Mouse (Mus musculus) neural tube, embryonic 10.5 days (tissue): ENCODE results near the gene Ptma.
"Not testable (repeated sequence)": the region's sequence is repeated elsewhere in the genome, so short reads cannot be mapped to it uniquely, and the experiment has no call there.

ENCODE experiments used
- DNase-seq: peaks from one replicate; pipeline ENCODE4 v3.0.0-alpha.2; 2017; ENCODE audit warnings: low spot score; ENCODE audit errors: extremely low spot score

The Ptma gene

DNA sequence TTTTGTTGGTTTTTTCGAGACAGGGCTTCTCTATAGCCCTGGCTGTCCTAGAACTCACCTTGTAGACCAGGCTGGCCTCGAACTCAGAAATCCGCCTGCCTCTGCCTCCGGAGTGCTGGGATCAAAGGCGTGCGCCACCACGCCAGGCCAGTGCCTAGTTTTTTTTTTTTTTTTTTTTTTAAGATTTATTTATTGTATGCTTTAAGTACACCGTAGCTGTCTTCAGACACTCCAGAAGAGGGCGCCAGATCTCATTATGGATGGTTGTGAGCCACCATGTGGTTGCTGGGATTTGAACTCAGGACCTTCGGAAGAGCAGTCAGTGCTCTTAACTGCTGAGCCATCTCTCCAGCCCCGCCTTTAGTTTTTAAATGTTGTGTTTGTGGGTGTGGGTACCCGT is 13.1 kb downstream of the Ptma start:
- not testable (repeated sequence) for DNase-seq

- no peak for DNase-seq
Measured at GRCm38 (mm10) chr1:86542584-86542983, 16.1 kb downstream of the Ptma start.

DNA sequence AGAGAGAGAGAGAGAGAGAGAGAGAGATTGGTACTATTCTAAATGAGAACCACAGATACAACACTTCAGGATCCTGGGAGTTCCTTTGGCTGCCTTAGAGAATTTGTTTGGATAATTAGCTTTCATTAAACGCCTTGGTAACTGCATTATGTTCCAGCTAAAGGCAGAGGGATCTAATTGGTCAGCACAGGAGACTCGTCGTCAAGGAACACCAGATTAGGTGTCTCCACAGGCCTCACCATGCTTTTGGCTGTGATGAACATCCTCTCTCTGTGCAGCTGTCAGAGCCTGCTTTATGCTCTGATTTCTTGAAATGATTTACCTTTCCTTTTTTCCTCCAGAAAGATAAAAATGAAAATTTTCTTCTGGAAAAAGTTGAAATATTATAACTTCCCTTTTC is 20.3 kb downstream of the Ptma start:
- no peak for DNase-seq

GRCm38 (mm10) chr1:86551299-86551698 is 24.8 kb downstream of the Ptma start:
- DNase-seq = no peak

- DNase-seq = no peak
Measured at GRCm38 (mm10) chr1:86551877-86552276, 25.4 kb downstream of the Ptma start.

DNA sequence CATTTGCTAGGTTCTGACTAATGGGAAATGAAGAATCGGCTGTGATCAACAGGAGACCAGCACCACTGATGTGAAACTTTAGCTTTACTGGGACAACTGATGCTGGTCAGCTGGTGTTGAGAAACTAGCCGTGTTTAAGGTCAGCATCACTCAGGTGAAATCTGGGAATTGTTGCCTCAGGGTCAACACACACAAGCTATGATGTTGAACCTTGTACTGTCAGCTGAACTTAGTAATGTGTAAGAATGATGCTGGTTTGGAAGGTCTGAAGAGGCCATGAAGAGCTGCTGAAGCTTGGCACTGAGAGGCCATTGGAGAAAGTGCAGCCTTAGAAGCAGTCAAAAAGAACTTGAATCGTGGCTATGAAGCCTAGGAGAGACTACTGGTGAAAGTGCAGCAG is 29.1 kb downstream of the Ptma start:
- no peak for DNase-seq

- DNase-seq = no peak
Measured at GRCm38 (mm10) chr1:86557872-86558271, 31.3 kb downstream of the Ptma start.

- DNase-seq = no peak
Measured at GRCm38 (mm10) chr1:86559232-86559631, 32.7 kb downstream of the Ptma start.

DNA sequence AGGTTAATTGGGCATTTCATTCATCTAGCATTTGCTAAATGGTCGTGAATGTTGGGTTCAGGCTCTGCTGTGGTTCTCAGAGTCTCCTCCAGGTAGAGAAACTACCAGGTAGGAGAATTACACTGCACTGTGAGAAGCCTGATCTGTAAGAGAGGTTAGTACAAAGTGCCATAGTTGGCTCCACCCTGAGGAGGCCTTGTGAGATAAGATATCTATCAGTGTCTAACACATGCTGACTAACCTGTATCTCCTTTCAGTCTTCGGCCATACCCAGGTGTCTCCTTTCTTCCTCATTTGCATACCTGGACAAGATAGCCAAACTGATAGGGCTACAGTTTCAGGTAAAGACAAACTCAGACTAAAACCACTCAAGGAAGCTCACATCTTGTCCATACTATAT is 36.1 kb downstream of the Ptma start:
- DNase-seq = no peak

DNA sequence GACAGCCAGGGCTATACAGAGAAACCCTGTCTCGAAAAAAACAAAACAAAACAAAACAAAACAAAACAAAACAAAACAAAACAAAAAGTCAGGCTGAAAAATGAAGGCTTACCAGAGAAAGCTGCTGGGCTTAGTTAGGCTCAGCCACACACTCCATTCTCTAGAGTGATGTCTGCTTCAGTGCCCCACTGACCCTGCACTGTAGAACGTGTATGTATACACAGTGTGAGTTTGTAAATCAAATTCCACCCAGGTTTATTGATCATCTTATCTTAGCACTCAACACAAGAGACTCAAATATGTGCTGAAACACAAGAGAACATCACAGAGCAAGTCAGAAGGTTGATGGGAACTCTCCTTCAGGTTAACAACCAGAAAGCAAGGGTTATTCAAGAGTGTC is 41.9 kb downstream of the Ptma start:
- no peak for DNase-seq

DNA sequence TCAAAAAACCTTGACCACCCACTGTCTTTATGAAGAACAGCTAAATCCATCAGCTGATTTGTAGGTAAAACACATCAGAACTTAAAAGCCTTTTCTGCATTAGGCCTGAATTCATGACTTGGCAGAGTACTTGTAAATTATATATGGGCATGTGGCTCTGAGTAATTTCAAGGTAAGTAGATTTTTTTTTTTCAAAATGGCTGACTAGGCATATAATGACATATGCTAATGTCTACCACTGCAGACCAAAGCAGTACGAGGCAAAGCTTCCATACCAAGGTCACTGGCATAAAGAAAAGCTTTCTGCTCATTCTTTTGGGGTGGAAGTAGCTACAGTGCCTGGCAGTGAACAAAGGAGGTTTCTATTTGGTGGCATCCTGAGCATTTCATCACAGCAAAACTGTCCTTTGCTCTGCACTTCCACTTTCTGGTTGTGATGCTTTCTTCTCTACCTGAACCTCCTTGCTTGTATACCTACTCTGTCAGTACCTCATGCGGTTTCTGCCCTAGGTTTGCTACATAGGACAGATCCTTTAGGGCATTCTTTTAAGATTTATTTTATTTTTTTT is 42.9 kb downstream of the Ptma start:
- DNase-seq = no peak

DNA sequence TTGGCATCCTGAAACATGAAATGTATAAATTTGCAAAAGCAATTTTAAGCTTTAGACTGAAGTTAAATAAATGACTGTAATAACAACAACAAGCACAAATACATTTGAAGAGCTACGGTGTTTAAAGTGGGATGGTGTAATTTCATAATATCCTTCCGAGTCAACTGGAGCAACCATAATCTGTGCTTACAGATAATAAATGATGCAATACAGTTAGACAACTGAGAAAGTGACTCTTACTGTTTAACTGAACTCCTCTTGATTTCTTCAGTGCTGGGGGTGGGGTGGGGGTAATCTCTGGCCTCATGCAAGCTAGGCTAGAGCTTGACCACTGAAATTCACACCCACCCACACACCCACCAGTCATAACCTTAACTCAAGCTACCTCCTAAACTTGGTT is 44.9 kb downstream of the Ptma start:
- no peak for DNase-seq

DNA sequence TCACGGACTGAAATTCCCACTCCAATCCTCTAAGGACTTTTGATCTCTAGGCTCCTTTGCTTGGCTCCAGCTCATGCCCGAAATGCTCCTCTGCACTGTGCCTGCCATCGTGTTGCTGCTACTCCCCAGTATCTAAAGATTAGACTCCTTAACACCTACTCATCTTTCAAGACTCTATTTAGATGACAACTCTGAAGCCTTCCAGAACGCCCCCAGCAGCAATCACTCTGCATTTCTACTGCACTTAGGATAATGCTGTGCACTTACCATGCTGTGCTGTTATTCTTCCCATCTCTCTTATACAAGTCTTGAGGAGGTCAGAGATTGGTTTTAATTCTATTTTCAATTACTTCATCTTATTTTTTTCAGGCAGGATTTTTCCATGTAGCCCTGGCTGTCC is 45.4 kb downstream of the Ptma start:
- DNase-seq = no peak
